Comparison of ENCODE assay signal across 21 mouse cellular contexts in the genomic region with DNA sequence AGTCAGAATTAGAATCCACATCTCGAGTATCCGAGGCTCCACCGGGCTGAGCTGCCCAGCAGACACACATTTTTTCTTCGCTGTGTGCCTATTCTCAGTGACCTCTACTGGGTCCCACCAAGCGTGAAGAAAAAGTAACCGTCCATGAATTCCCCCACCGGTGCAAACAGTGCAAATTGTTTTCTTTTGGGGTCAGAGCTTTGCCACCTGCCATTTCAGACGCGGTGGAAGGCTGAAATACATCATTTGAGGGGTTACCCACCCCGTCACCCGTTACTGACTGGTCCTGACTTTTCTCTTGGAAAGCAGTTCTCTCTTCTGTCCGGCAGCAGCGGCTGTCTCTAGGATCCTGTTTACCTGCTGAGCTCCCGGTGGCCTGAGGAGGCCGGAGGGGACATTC.
DNase-seq lines count a peak whose midpoint lies in the region; ATAC-seq and TF ChIP-seq lines count a peak whose summit lies in the region.
"Had no signal": no experiment of that assay in that cellular context is flagged by ENCODE, and none has a peak within 500 bp of the region (broad histone marks: within the 10 kb centered on the region; RNA-seq: fewer than 3 reads in every experiment).

No protein-coding gene starts in this region.

- no peak for DNase-seq in heart, postnatal 0 days (ENCODE audit: low spot score)
- no peak for DNase-seq in heart, postnatal 36 days
- DNase-seq in kidney, adult 11 months: no peak
- peak; percentile 6 to 26 for DNase-seq in kidney, postnatal 4 days
- peak; percentile 34 for DNase-seq in retina, postnatal 1 day
- DNase-seq in natural killer cell, adult 2 months (ENCODE audit: low spot score in 2 of 2): no peak
- DNase-seq: adrenal gland, postnatal 25 days; cerebellum, adult 11 months; cerebellum, postnatal 14 days; lung, embryonic 14.5 days; lung, postnatal 36 days; right cerebral cortex, postnatal 14 days; spleen, adult 18-20 months; thymus, postnatal 25 days had no signal

- peak overlapping the region; percentile 35; the same call in 1 of the 2 replicates for H3K4me2 ChIP-seq in heart, postnatal 0 days (ENCODE audit: low read depth, low read length)
- peak overlapping the region; percentile 46 for H3K4me2 ChIP-seq in kidney, embryonic 15.5 days
- H3K4me2 ChIP-seq: forebrain, embryonic 13.5 days; heart, embryonic 13.5 days; limb, embryonic 12.5 days; liver, embryonic 12.5 days; lung, embryonic 14.5 days had no signal

- no peak for TF ChIP-seq CTCF in heart, postnatal 0 days (IDR thresholded peaks at IDR 0.05; ENCODE audit: low read depth)

- H3K9me3 ChIP-seq in heart, postnatal 0 days (replicated peaks; ENCODE audit: control insufficient read depth, low read length): no peaks in the 10 kb centered on the region
- H3K9me3 ChIP-seq in kidney, embryonic 15.5 days (replicated peaks): no peaks in the 10 kb centered on the region
- H3K9me3 ChIP-seq: forebrain, embryonic 13.5 days; heart, embryonic 13.5 days; limb, embryonic 12.5 days; liver, embryonic 12.5 days had no signal

- no peaks in the 10 kb centered on the region for H3K4me1 ChIP-seq in heart, postnatal 0 days (ENCODE audit: control insufficient read depth, insufficient read depth)
- H3K4me1 ChIP-seq in kidney, embryonic 15.5 days: peaks cover 9% of the 10 kb centered on the region; the same call in 1 of the 2 replicates
- H3K4me1 ChIP-seq: forebrain, embryonic 13.5 days; heart, embryonic 13.5 days; limb, embryonic 12.5 days; liver, embryonic 12.5 days had no signal

- no peaks in the 10 kb centered on the region for H3K27me3 ChIP-seq in heart, postnatal 0 days (ENCODE audit: control insufficient read depth, insufficient read depth, low read length)
- H3K27me3 ChIP-seq in kidney, embryonic 15.5 days: peaks cover 19% of the 10 kb centered on the region
- H3K27me3 ChIP-seq: forebrain, embryonic 13.5 days; heart, embryonic 13.5 days; limb, embryonic 12.5 days; liver, embryonic 12.5 days had no signal

- no peak overlapping the region for H3K9ac ChIP-seq in heart, postnatal 0 days (replicated peaks; ENCODE audit: low read depth, low read length)
- no peak overlapping the region for H3K9ac ChIP-seq in kidney, embryonic 15.5 days
- H3K9ac ChIP-seq: forebrain, embryonic 13.5 days; heart, embryonic 13.5 days; limb, embryonic 12.5 days; liver, embryonic 12.5 days; lung, embryonic 14.5 days had no signal

- H3K4me3 ChIP-seq in heart, postnatal 0 days (ENCODE audit: low read depth, low read length): no peak overlapping the region
- peak overlapping the region; percentile 4; the same call in 1 of the 2 replicates for H3K4me3 ChIP-seq in kidney, embryonic 15.5 days (replicated peaks)
- H3K4me3 ChIP-seq: forebrain, embryonic 13.5 days; heart, embryonic 13.5 days; limb, embryonic 12.5 days; liver, embryonic 12.5 days had no signal

- no peak overlapping the region for H3K27ac ChIP-seq in heart, postnatal 0 days (ENCODE audit: low read depth)
- no peak overlapping the region for H3K27ac ChIP-seq in kidney, embryonic 15.5 days
- H3K27ac ChIP-seq: forebrain, embryonic 13.5 days; heart, embryonic 13.5 days; limb, embryonic 12.5 days; liver, embryonic 12.5 days had no signal

- intact Hi-C loops in heart, postnatal 36 days (cut with DNase I): no loop called here

- WGBS in heart, postnatal 0 days: 66% methylated on average over 15 of the region's 15 CpGs
- 16% methylated on average over 15 of the region's 15 CpGs for WGBS in kidney, embryonic 15.5 days

- no peak for TF ChIP-seq EP300 in heart, postnatal 0 days (IDR thresholded peaks at IDR 0.05; ENCODE audit: low read depth)

- no peak for ATAC-seq in heart, postnatal 0 days (ENCODE audit: insufficient read depth, low read depth)
- ATAC-seq in kidney, embryonic 15.5 days (replicated peaks; ENCODE audit: low FRiP score): peak; percentile 78
- ATAC-seq: forebrain, embryonic 13.5 days; liver, embryonic 12.5 days; midbrain, embryonic 16.5 days; Patski had no signal

- no peaks in the 10 kb centered on the region for H3K36me3 ChIP-seq in heart, postnatal 0 days (replicated peaks; ENCODE audit: control insufficient read depth, insufficient read depth, low read length)
- H3K36me3 ChIP-seq in kidney, embryonic 15.5 days: no peaks in the 10 kb centered on the region
- H3K36me3 ChIP-seq: heart, embryonic 13.5 days; limb, embryonic 12.5 days; liver, embryonic 12.5 days had no signal

Comparison
In these comparisons a context has a peak if more than half of its experiments do, and no peak if none do; other contexts are left out.
1. DNase-seq: peak in kidney, postnatal 4 days (2 of 2) and retina, postnatal 1 day (single experiment); none in heart, postnatal 0 days (single experiment), heart, postnatal 36 days (0 of 2), kidney, adult 11 months (single experiment) and natural killer cell, adult 2 months (0 of 2).